Mouse (Mus musculus) midbrain, embryonic 16.5 days (tissue): ENCODE results near the gene Tmsb15b2. TPM values are rescaled to one million over a fixed set of nuclear protein-coding genes. Genes with fewer than 3 reads are reported as not detected.
"Not testable (repeated sequence)": the region's sequence is repeated elsewhere in the genome, so short reads cannot be mapped to it uniquely, and the experiment has no call there.

Source experiments
- ATAC-seq: fragments of 200-750 bp; cut with Nextera tagmentation; 2 replicates; pipeline ENCODE4 v1.8.0; 2017; ENCODE audit warnings: moderate TSS enrichment
- H3K27ac ChIP-seq: fragments of 300-500 bp; sonication (generic); 2 replicates; pipeline ENCODE4 v1.5.1; 2014; ENCODE audit warnings: mild to moderate bottlenecking, low read length, mixed read lengths
- H3K27me3 ChIP-seq: fragments of 300-500 bp; sonication (generic); 2 replicates; pipeline ENCODE4 v1.6.1; 2014; ENCODE audit warnings: low read depth, low read length, mixed read lengths; ENCODE audit not compliant: control insufficient read depth, insufficient read depth
- H3K36me3 ChIP-seq: fragments of 300-500 bp; sonication (generic); 2 replicates; pipeline ENCODE4 v1.6.1; 2014; ENCODE audit warnings: mild to moderate bottlenecking, low read length, moderate library complexity, mixed read lengths; ENCODE audit not compliant: control insufficient read depth, insufficient read depth
- H3K4me1 ChIP-seq: fragments of 300-500 bp; sonication (generic); 2 replicates; pipeline ENCODE4 v1.6.1; 2014; ENCODE audit warnings: mild to moderate bottlenecking, low read length, mixed read lengths; ENCODE audit not compliant: control insufficient read depth, insufficient read depth
- H3K4me2 ChIP-seq: fragments of 300-500 bp; sonication (generic); 2 replicates; pipeline ENCODE4 v1.6.1; 2014; ENCODE audit warnings: mild to moderate bottlenecking, low read length, mixed read lengths
- H3K4me3 ChIP-seq: fragments of 300-500 bp; sonication (generic); 2 replicates; pipeline ENCODE4 v1.5.1; 2014; ENCODE audit warnings: low read depth, mild to moderate bottlenecking, low read length, moderate library complexity, mixed read lengths
- H3K9ac ChIP-seq: fragments of 300-500 bp; sonication (generic); 2 replicates; pipeline ENCODE4 v1.6.1; 2014; ENCODE audit warnings: low read depth, low read length, mixed read lengths
- H3K9me3 ChIP-seq: fragments of 300-500 bp; sonication (generic); replicated peaks from 2 replicates; pipeline ENCODE4 v1.6.1; 2014; ENCODE audit warnings: mild to moderate bottlenecking, low read length, mixed read lengths; ENCODE audit not compliant: control insufficient read depth, poor library complexity, severe bottlenecking
- WGBS: fragments of 180-500 bp; shearing (Covaris S2); extraction: QIAGEN DNeasy Blood & Tissue Kit; methylation state at CpG from one replicate; pipeline ENCODE4 v1.1.7; 2014; 5-methylcytosine and 5-hydroxymethylcytosine counted together
- polyA plus RNA-seq: library from polyadenylated mRNA; unstranded; fragments of >200 nt; fragmentation: Nextera tagmentation; extraction: Ambion mirVana; gene quantifications from 2 replicates; pipeline ENCODE4 v1.2.1, GENCODE M21; 2015

Tmsb15b2 gene
- polyA plus RNA-seq, 1 experiment from 2014 or later, result 96.3 TPM

- Histone ChIP-seq H3K4me1 (peaks cover 18% of the 10 kb centered on the region), H3K36me3 (no peaks in the 10 kb centered on the region), H3K9me3 (no peaks in the 10 kb centered on the region), H3K27me3 (no peaks in the 10 kb centered on the region), H3K27ac (no peak overlapping the region), H3K4me2 (peak overlapping the region; percentile 47), H3K9ac (0 out of 2 replicates have a peak overlapping the region, but pooled peaks have one; percentile 54), H3K4me3 (peak overlapping the region; percentile 53; the same call in 1 of the 2 replicates)
- WGBS, result 42% methylated on average over 2 of the region's 2 CpGs
- no peak for ATAC-seq
Observed at GRCm38 (mm10) chrX:136991274-136991673, 16.0 kb upstream of the Tmsb15b2 start.

- no peak for ATAC-seq
- no peaks in the 10 kb centered on the region for H3K36me3 ChIP-seq
- H3K27me3 ChIP-seq, result no peaks in the 10 kb centered on the region
- H3K4me1 ChIP-seq, result peaks cover 3% of the 10 kb centered on the region
- H3K4me2 ChIP-seq, result no peak overlapping the region
- H3K27ac ChIP-seq, result no peak overlapping the region
- H3K9ac ChIP-seq, result no peak overlapping the region
- H3K9me3 ChIP-seq, result no peaks in the 10 kb centered on the region
- H3K4me3 ChIP-seq, result no peak overlapping the region
Observed at GRCm38 (mm10) chrX:136986039-136986438, 10.7 kb upstream of the Tmsb15b2 start.

GRCm38 (mm10) chrX:136978616-136979015 lies 3.3 kb upstream of the Tmsb15b2 start:
- Histone ChIP-seq H3K4me1 (no peaks in the 10 kb centered on the region), H3K9me3 (no peaks in the 10 kb centered on the region), H3K4me2 (no peak overlapping the region), H3K36me3 (no peaks in the 10 kb centered on the region), H3K9ac (no peak overlapping the region), H3K4me3 (no peak overlapping the region), H3K27me3 (no peaks in the 10 kb centered on the region), H3K27ac (no peak overlapping the region)
- no peak for ATAC-seq

GRCm38 (mm10) chrX:136976424-136977084 lies 1.3 kb upstream of the Tmsb15b2 start, which contains the start of the genes Tmsb15l and Tmsb15b1:
Gene Tmsb15l, minus strand, starts transcription at chrX:136976869.
Gene Tmsb15b1, minus strand, starts transcription at chrX:136976874.
- no peaks in the 10 kb centered on the region for H3K36me3 ChIP-seq
- peak within 1 kb of the TSS; percentile 46 for H3K4me3 ChIP-seq
- peak; percentile 100 for ATAC-seq
- H3K4me2 ChIP-seq, result peak within 1 kb of the TSS; percentile 65
- WGBS, result 24% methylated on average over 14 of the region's 15 CpGs
- H3K4me1 ChIP-seq, result no peaks in the 10 kb centered on the region
- H3K27me3 ChIP-seq, result no peaks in the 10 kb centered on the region
- peak within 1 kb of the TSS; percentile 62 for H3K9ac ChIP-seq
- H3K27ac ChIP-seq, result peak within 1 kb of the TSS; percentile 22; the same call in 1 of the 2 replicates
- H3K9me3 ChIP-seq, result no peaks in the 10 kb centered on the region

- no peak for ATAC-seq
- Histone ChIP-seq H3K27ac (no peak overlapping the region), H3K27me3 (no peaks in the 10 kb centered on the region), H3K36me3 (no peaks in the 10 kb centered on the region), H3K4me1 (no peaks in the 10 kb centered on the region), H3K4me3 (no peak overlapping the region), H3K9ac (no peak overlapping the region), H3K4me2 (no peak overlapping the region), H3K9me3 (no peaks in the 10 kb centered on the region)
- 17% methylated on average over 2 of the region's 2 CpGs for WGBS
Observed at GRCm38 (mm10) chrX:136959688-136960087, 15.6 kb downstream of the Tmsb15b2 start.

- H3K9ac ChIP-seq, H3K36me3 ChIP-seq, H3K4me1 ChIP-seq, H3K27ac ChIP-seq, H3K9me3 ChIP-seq, H3K27me3 ChIP-seq: not testable (repeated sequence)
- H3K4me3 ChIP-seq, result peak overlapping the region; percentile 25
- peak overlapping the region; percentile 48 for H3K4me2 ChIP-seq
- whole genome bisulfite sequencing, result 52% methylated on average over 5 of the region's 5 CpGs
- peak; percentile 52 for ATAC-seq
Observed at GRCm38 (mm10) chrX:136958300-136958699, 17.0 kb downstream of the Tmsb15b2 start.

- 29% methylated on average over 13 of the region's 13 CpGs for WGBS
- peak; percentile 100 for ATAC-seq
- not testable (repeated sequence) for H3K27me3 ChIP-seq, H3K27ac ChIP-seq, H3K4me1 ChIP-seq, H3K36me3 ChIP-seq, H3K9me3 ChIP-seq
- peak overlapping the region; percentile 48 for H3K4me2 ChIP-seq
- peak overlapping the region; percentile 42 for H3K4me3 ChIP-seq
- peak overlapping the region; percentile 53; the same call in 1 of the 2 replicates for H3K9ac ChIP-seq
Observed at GRCm38 (mm10) chrX:136957583-136958279, 17.6 kb downstream of the Tmsb15b2 start.

GRCm38 (mm10) chrX:136937985-136938384 lies 37.3 kb downstream of the Tmsb15b2 start:
- ATAC-seq, result no peak

GRCm38 (mm10) chrX:136927031-136927430 lies 48.3 kb downstream of the Tmsb15b2 start, which contains the start of gene H2bfm:
Gene H2bfm, plus strand, starts transcription at chrX:136927325.
- Histone ChIP-seq H3K27ac (no peak within 1 kb of the TSS), H3K4me3 (no peak within 1 kb of the TSS), H3K4me1 (no peaks in the 10 kb centered on the region), H3K9me3 (peaks cover 6% of the 10 kb centered on the region; the same call in 1 of the 2 replicates), H3K9ac (no peak within 1 kb of the TSS), H3K36me3 (no peaks in the 10 kb centered on the region), H3K27me3 (no peaks in the 10 kb centered on the region), H3K4me2 (no peak within 1 kb of the TSS)
- no peak for ATAC-seq
- 91% methylated on average over 14 of the region's 14 CpGs for WGBS

More at GRCm38 (mm10) chrX:136937985-136938384, 37.3 kb downstream of the Tmsb15b2 start:
- Histone ChIP-seq H3K4me1 (no peaks in the 10 kb centered on the region), H3K27me3 (no peaks in the 10 kb centered on the region), H3K4me2 (no peak overlapping the region), H3K36me3 (no peaks in the 10 kb centered on the region), H3K9me3 (no peaks in the 10 kb centered on the region), H3K9ac (no peak overlapping the region), H3K27ac (no peak overlapping the region), H3K4me3 (no peak overlapping the region)
- 48% methylated on average over 3 of the region's 3 CpGs for WGBS
